Mouse (Mus musculus) kidney, adult 2 months (tissue): ENCODE data around the gene Slc25a43. TPM values are rescaled to one million over a fixed set of nuclear protein-coding genes. Genes with fewer than 3 reads are reported as not detected.
A peak's percentile ranks its signal among the peaks of the same experiment; 100 is the strongest.

ENCODE experiments used
- DNase-seq: peaks from one replicate; pipeline ENCODE4 v3.0.0; 2021
- H3K27ac ChIP-seq: fragments of 200-500 bp; 2 replicates; pipeline ENCODE4 v1.5.1; 2012; ENCODE audit warnings: low read depth, low read length, control low read depth, inconsistent platforms; ENCODE audit not compliant: insufficient read depth
- H3K27me3 ChIP-seq: fragments of 200-500 bp; replicated peaks from 2 replicates; pipeline ENCODE4 v1.6.1; 2012; ENCODE audit warnings: mild to moderate bottlenecking, moderate library complexity, low read length, inconsistent platforms; ENCODE audit not compliant: control insufficient read depth, insufficient read depth
- H3K36me3 ChIP-seq: fragments of 200-500 bp; 2 replicates; pipeline ENCODE4 v1.6.1; 2012; ENCODE audit warnings: mild to moderate bottlenecking, moderate library complexity, low read length, inconsistent platforms; ENCODE audit not compliant: control insufficient read depth, insufficient read depth
- H3K4me1 ChIP-seq: fragments of 200-500 bp; 2 replicates; pipeline ENCODE4 v1.6.1; 2011; ENCODE audit warnings: low read length; ENCODE audit not compliant: control insufficient read depth, insufficient read depth
- H3K4me3 ChIP-seq: fragments of 200-500 bp; 2 replicates; pipeline ENCODE4 v1.5.1; 2011; ENCODE audit warnings: mild to moderate bottlenecking, low read depth, low read length, control low read depth; ENCODE audit not compliant: insufficient read depth
- CTCF ChIP-seq: fragments of 200-500 bp; conservative IDR thresholded peaks from 2 replicates; pipeline ENCODE4 v1.5.1; 2011; ENCODE audit warnings: low read depth, mild to moderate bottlenecking, control low read depth, low read length, moderate library complexity, mixed read lengths; ENCODE audit not compliant: insufficient read depth, insufficient read length
- POLR2A ChIP-seq: fragments of 200-500 bp; IDR thresholded peaks from one replicate; pipeline ENCODE4 v1.6.1; 2011; ENCODE audit warnings: low read depth, low read length, control low read depth
- WGBS: fragments of 180-500 bp; shearing (Covaris S2); methylation state at CpG from one replicate; pipeline ENCODE4 v1.1.7; 2018; 5-methylcytosine and 5-hydroxymethylcytosine counted together
- polyA plus RNA-seq: library from polyadenylated mRNA; depleted of rRNA; stranded (reverse); fragments of >200 nt; gene quantifications from 2 replicates; pipeline ENCODE4 v1.2.3, GENCODE M21; 2012; rRNA removed

Slc25a43 gene
- polyA plus RNA-seq = 0.97 and 1.6 TPM in 2 replicates

DNA sequence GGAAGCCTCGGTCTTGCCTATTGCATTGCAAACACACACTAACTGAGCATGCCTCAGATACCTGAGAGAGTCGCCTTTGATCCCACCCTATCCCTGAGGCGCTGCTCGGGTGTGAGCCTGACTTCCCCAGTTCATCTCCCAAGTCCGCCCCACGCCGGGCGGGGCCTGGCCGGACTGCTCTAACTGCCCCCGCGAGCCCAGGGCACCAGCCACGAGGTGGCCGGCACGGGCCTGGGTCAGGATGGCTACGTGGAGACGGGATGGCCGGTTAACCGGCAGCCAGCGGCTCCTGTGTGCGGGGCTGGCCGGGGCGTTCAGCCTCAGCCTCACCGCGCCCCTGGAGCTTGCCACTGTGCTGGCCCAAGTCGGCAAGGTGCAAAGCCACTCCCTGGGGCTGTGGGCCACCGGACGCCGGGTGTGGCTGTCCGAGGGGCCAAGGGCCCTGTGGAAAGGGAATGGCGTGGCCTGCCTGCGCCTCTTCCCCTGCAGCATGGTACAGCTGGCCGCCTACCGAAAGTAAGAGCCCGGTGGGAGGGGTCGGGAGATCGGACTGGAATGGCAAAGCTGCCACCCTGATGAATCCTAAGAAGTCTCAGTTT, at the start of gene Slc25a43:
TSS of gene Slc25a43 (plus strand) at position 157 of the 599 bp plus-strand sequence.
- no peak for DNase-seq
- H3K27ac ChIP-seq = 0 out of 2 replicates have a peak within 1 kb of the TSS, but pooled peaks have one; percentile 3
- no peaks in the 10 kb centered on the region for H3K27me3 ChIP-seq
- WGBS = 3% methylated on average over 36 of the region's 36 CpGs
- H3K4me1 ChIP-seq = no peaks in the 10 kb centered on the region
- H3K4me3 ChIP-seq = peak within 1 kb of the TSS; percentile 41
- H3K36me3 ChIP-seq = no peaks in the 10 kb centered on the region
- TF ChIP-seq POLR2A (no peak), CTCF (no peak)

DNA sequence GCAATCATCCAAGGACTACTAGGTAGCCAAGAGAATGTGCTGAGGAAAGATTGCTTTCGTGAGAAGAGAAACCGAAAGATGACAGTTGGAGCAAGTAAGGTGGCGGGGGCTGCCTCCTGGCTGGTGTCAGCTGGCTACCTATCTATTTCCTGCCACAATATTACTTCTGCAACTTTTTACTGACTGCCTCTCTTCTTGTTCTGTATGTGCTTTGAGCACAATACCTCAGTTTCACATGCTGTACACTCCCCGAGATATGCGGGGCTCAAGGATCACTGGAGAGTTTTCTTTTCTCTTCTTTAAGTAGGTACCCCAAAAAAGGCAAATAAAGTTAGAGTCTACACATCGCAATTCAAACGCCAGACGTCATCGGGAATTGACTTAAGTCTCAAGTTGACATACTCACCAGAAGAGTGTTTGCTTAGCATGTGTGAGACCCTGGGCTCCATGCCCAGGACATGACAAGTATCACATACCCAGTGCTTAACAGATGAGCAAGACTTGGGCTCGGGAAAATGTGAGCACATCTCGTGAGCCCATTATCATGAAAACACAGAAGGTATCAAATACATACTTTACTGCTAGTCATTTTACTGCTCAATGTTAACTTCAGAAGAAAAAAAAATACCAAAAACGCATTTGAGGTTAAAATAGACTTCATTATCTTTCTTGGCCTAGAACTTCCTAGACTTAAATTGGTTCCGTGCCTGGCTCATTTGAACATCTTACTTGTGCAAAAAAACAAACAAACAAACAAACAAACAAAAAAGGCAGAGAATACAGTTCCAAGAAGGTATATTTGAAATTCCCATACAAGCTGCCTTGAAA, 3.1 kb upstream of the Slc25a43 start:
- DNase-seq = no peak
- WGBS = 90% methylated on average over 13 of the region's 13 CpGs

DNA sequence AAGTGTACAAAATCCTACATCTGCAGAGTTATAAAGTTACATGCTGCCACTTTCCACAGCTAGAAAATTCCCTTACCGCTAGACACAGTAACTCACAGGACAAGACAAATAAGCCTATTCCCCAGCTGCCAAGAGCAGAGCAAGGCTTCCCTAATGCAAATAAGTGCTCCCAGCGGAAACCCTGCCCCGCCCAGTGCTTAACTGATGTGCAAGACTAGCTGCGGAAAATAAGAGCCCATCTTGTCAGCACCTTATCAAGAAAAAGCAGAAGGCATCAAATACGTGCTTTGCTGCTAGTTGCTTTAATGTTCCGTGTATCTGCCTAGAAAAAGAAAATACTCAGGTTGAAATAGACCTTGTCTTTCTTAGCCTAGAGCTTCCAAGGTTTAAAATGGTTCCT, 2.2 kb upstream of the Slc25a43 start:
- WGBS = 73% methylated on average over 6 of the region's 6 CpGs

More for the DNA sequence above, 3.1 kb upstream of the Slc25a43 start:
- TF ChIP-seq POLR2A (no peak), CTCF (no peak)
- Histone ChIP-seq H3K4me1 (no peaks in the 10 kb centered on the region), H3K36me3 (no peaks in the 10 kb centered on the region), H3K27ac (no peak overlapping the region), H3K27me3 (no peaks in the 10 kb centered on the region), H3K4me3 (no peak overlapping the region)

DNA sequence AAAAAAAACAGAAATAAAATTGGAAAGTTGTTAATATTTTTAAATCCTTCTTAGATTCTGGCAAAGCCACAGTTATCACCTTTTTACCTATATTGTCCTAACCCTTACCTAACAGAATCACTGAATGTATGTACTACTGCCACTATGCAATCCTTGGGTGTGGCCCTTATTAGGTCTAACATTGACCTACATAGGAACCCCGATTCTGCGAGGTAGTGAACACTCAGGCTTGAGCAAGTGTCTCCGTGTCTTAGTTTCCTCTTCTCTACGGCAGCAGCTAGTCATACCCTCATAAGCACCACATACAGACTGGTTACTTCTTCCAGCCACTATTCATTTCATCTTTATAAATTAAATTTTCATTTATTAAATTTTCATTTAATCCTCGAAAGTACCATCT, 715 bp upstream of the Slc25a43 start:
- TF ChIP-seq CTCF (no peak), POLR2A (no peak)
- DNase-seq = no peak
- no peaks in the 10 kb centered on the region for H3K27me3 ChIP-seq
- WGBS = 99% methylated on average over 5 of the region's 5 CpGs
- H3K4me3 ChIP-seq = no peak overlapping the region
- H3K36me3 ChIP-seq = no peaks in the 10 kb centered on the region
- H3K27ac ChIP-seq = no peak overlapping the region
- no peaks in the 10 kb centered on the region for H3K4me1 ChIP-seq

More for the DNA sequence above, 2.2 kb upstream of the Slc25a43 start:
- no peaks in the 10 kb centered on the region for H3K4me1 ChIP-seq
- H3K27me3 ChIP-seq = no peaks in the 10 kb centered on the region
- no peak for TF ChIP-seq POLR2A
- no peak for TF ChIP-seq CTCF
- H3K36me3 ChIP-seq = no peaks in the 10 kb centered on the region
- H3K4me3 ChIP-seq = no peak overlapping the region
- H3K27ac ChIP-seq = no peak overlapping the region
- no peak for DNase-seq

DNA sequence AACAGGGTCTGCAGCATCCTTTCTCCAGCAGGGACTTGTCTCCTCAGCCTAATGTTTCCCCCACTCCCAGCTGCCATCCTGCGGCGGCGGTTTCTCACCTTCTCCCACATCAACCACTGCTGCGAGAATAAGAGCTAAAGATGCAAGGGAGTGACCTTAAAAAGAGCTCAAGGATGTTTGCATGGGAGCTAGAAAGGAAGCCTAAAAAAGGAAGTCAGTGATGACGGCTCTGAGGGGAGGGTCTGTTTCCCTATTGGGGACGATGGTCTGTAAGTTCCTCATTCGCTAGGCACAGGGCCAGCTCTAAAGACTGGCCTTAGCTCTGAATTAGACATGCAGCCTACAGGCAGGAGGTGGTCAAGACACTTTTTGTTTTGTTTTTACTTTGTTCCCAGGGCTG, 1.3 kb downstream of the Slc25a43 start:
- TF ChIP-seq CTCF (no peak), POLR2A (no peak)
- Histone ChIP-seq H3K4me3 (0 out of 2 replicates have a peak overlapping the region, but pooled peaks have one; percentile 7), H3K4me1 (no peaks in the 10 kb centered on the region), H3K27me3 (no peaks in the 10 kb centered on the region), H3K27ac (no peak overlapping the region), H3K36me3 (no peaks in the 10 kb centered on the region)
- DNase-seq = peak; percentile 42
- WGBS = 68% methylated on average over 7 of the region's 7 CpGs

DNA sequence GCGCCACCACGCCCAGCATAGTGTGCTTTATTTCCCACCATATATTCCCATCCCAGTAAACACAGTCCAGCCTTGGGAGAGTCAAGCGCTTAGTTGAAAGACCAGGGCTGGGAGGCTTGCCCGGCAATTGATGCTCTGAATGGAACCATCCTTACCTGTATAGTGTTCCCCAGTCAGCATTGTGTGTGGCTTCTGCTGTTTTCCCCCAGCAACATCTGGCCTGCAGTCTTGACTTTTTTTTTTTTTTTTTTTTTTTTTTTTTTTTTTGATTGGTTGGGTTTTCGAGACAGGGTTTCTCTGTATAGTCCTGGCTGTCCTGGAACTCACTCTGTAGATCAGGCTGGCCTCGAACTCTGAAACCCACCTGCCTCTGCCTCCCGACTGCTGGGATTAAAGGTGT, 1.9 kb downstream of the Slc25a43 start:
- no peaks in the 10 kb centered on the region for H3K36me3 ChIP-seq
- no peak for DNase-seq
- 95% methylated on average over 7 of the region's 7 CpGs for WGBS
- no peak overlapping the region for H3K27ac ChIP-seq
- TF ChIP-seq CTCF = no peak
- TF ChIP-seq POLR2A = no peak
- no peaks in the 10 kb centered on the region for H3K4me1 ChIP-seq
- no peaks in the 10 kb centered on the region for H3K27me3 ChIP-seq
- H3K4me3 ChIP-seq = no peak overlapping the region

DNA sequence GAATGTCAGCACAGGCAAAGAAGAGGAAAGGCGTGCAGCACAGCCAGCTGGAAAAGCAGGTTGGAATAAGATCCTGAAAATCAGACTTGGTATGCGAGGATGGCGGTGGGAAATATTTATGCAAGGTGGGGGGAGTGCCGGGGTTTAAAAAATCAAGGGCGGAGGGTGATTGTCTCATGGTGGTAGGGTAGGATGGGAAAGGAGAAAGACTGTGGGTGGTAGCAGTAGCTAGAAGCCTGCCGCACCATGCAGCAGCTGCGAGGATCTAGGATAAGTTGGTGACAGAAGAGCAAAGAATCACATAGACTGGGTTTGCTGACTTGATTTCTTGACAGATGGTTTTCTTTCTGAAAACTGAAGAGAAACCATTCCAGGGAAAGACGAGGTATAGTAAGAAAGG, 3.3 kb downstream of the Slc25a43 start:
- no peaks in the 10 kb centered on the region for H3K4me1 ChIP-seq
- H3K4me3 ChIP-seq = no peak overlapping the region
- H3K27ac ChIP-seq = no peak overlapping the region
- no peak for DNase-seq
- TF ChIP-seq POLR2A = no peak
- no peak for TF ChIP-seq CTCF
- no peaks in the 10 kb centered on the region for H3K36me3 ChIP-seq
- no peaks in the 10 kb centered on the region for H3K27me3 ChIP-seq
- WGBS = 89% methylated on average over 8 of the region's 8 CpGs
